Mouse (Mus musculus) layer of hippocampus, adult 2 months (tissue): ENCODE results near the gene Mmd2. TPM values are rescaled to one million over a fixed set of nuclear protein-coding genes. Genes with fewer than 3 reads are reported as not detected.

Experiments
- DNase-seq, 2 experiments: peaks; one replicate each; pipeline ENCODE4 v3.0.0; 2022; ENCODE audit warnings: low spot score in 2 of 2
- H3K27ac ChIP-seq: fragments of 200-600 bp; 2 replicates; pipeline ENCODE4 v1.8.1; 2022
- H3K4me3 ChIP-seq: fragments of 200-600 bp; 2 replicates; pipeline ENCODE4 v1.8.1; 2022; ENCODE audit warnings: mild to moderate bottlenecking
- CTCF ChIP-seq: fragments of 200-600 bp; conservative IDR thresholded peaks from 2 replicates; pipeline ENCODE4 v1.8.1; 2022; ENCODE audit warnings: antibody characterized with exemption, mild to moderate bottlenecking, moderate library complexity
- long read RNA-seq, 2 experiments: library from polyadenylated mRNA; stranded (forward); transcript quantifications; one replicate each; pipeline ENCODE4 v2.0.0; 2021; ENCODE audit warnings: borderline mapping rate in 2 of 2
- total RNA-seq, 2 experiments: library from RNA; stranded (reverse); gene quantifications; 2 replicates each; pipeline ENCODE4 v1.2.3; 2021

Mmd2 gene
- 100 to 1,000 TPM; 155 to 167 TPM for total RNA-seq
- long read RNA-seq, experiment 1, transcript Mmd2-201 (7 exons, 3,317 nt), result major isoform, 241 of 294 reads
- long read RNA-seq, experiment 1, partial matches to known transcripts, result 7 of 294 reads
- long read RNA-seq, experiment 1, other reads (novel, unspliced or antisense), result 46 of 294 reads
- long read RNA-seq, experiment 2, transcript Mmd2-201 (7 exons, 3,317 nt), result major isoform, 349 of 418 reads
- long read RNA-seq, experiment 2, partial matches to known transcripts, result 12 of 418 reads
- long read RNA-seq, experiment 2, other reads (novel, unspliced or antisense), result 57 of 418 reads

- Histone ChIP-seq H3K4me3 (peak within 1 kb of the TSS; percentile 93), H3K27ac (peak within 1 kb of the TSS; percentile 99)
- DNase-seq, result peak; percentile 71 to 86
- no peak for TF ChIP-seq CTCF
Measured at GRCm38 (mm10) chr5:142608259-142608988, at the start of gene Mmd2. Gene Mmd2, minus strand, starts transcription at chr5:142608800.

DNA sequence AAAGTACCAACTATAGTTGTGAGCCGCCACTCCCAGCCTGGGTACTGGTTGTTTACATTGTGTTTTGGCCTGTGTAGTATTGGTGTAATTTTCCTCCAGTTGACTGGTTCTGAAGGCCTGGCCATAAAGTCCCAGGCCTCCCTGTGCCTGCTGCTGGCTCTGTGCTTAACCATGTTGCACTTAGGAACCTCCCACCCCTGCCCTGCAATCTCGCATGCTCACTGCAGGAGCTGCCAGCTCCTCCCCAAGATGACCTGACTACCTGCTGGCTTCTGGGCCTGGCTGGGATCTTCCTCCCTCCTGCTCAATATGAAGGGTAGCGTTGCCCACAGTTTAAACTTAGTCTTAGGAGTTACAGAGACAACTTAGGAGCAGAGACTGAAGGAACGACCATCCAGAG is 43.7 kb upstream of the Mmd2 start:
- DNase-seq, result no peak
- TF ChIP-seq CTCF, result no peak
- H3K4me3 ChIP-seq, result no peak overlapping the region
- H3K27ac ChIP-seq, result no peak overlapping the region

DNA sequence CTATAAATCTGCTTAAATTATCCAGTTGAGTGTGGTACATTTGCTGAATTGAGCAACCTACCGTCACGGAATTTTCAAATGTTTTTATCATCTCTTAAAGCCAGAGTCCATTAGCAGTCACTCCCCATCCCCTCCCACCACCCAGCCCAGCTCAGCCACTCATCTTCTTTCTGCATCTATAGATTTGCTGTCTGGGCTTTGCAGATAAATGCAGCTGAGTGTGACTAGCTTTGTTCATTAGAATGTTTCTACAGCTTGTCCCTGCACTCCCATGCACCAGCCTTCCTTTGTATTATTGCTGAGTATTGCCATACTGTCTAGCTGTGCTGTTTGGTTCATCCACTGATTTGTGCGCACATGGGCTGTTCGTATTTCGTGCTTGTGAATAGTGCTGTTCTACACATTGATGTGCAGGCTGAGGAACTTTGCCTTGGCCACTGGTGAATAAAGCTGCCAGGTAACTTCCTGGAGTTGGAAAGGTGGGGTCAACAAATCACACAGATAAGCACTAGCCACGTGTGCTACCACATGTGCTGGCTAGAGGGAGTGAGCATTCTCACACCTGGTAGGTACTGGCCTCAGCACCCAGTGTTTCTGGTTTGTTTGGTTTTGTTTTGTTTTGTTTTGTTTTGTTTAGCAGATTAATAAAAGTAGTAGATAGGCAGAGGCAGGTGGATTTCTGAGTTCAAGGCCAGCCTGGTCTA is 42.3 kb upstream of the Mmd2 start:
- peak overlapping the region; percentile 76 for H3K27ac ChIP-seq
- no peak overlapping the region for H3K4me3 ChIP-seq
- TF ChIP-seq CTCF, result no peak
- DNase-seq, result no peak

GRCm38 (mm10) chr5:142650390-142650789 is 41.8 kb upstream of the Mmd2 start:
- TF ChIP-seq CTCF, result no peak
- Histone ChIP-seq H3K4me3 (no peak overlapping the region), H3K27ac (peak overlapping the region; percentile 76; the same call in 1 of the 2 replicates)
- DNase-seq, result no peak

- peak overlapping the region; percentile 76 for H3K27ac ChIP-seq
- no peak for DNase-seq
- TF ChIP-seq CTCF, result no peak
- no peak overlapping the region for H3K4me3 ChIP-seq
Measured at GRCm38 (mm10) chr5:142649460-142650050, 41.0 kb upstream of the Mmd2 start.

DNA sequence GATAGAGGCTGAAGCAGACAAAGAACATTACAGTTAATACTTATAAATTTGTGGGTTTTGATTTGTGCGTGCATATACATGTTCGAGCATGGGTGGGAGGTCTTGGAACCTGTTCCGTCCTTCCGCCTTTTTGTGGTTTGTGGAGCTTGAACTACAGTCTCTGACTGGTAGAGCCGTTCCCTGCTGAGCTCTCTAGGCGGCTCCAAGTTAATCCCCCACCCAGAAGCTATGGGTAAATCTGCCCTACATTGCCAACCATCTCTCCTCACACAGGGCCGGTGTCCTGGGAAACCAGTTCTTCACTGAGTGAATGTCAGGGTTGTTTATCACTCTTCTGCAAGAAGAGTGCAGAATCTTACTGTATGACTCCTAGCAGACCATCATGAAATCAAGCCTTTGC is 39.6 kb upstream of the Mmd2 start:
- no peak for DNase-seq
- peak overlapping the region; percentile 76 for H3K27ac ChIP-seq
- H3K4me3 ChIP-seq, result no peak overlapping the region
- no peak for TF ChIP-seq CTCF

DNA sequence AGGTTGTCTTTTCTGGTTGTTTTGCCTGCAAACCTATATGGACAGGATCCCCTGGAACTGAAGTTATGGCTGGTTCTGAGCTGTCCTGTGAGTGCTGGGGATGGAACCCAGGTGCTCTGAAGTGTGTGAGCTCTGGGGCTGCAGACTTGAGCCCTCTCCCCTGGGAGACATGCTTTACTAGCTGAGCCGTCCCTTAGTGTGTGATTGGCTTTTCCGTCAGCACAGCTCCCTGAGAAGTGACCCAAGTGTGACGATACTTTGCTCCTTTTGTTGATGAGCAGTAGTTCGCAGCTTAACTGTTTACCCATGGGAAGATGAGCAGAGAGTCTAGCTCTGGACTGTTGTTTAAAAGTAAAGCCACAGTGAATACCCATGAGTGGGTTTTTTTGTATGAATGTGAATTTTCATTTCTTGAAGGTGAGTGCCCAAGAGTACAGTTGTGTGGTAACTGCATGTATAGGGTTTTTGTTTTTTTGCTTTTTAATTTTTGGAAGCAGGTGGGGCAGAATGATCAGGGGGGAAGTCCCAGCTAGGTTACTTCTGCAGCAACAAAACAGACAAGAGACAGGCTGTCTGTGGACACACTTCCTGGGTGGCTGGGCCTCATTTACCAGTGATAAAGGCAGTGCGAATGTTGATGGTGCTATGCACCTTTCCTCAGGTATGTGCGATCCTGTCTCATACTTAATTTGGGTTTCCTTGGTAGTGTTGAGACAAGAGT is 32.9 kb upstream of the Mmd2 start:
- Histone ChIP-seq H3K27ac (no peak overlapping the region), H3K4me3 (no peak overlapping the region)
- no peak for TF ChIP-seq CTCF
- no peak for DNase-seq

DNA sequence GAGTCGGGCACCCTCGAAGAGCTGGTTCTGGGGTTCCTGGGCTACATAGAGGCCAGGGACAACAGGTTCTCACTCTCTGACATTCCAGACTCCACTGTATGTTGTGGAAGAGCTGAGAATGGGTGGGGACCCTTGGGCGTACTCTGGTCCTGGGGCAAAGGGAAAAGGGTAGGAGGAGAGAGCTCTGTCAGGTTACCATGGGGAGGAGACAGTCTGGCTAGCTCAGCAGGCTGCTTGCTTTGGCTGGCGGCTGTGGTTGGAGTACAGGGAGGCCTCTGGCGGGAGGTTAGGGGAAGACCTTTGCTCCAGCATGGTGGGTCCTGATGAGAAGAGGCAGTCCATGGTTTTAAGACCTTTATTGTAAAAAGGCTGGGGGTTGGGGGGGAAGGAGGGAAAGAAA is 31.5 kb upstream of the Mmd2 start:
- Histone ChIP-seq H3K4me3 (no peak overlapping the region), H3K27ac (no peak overlapping the region)
- DNase-seq, result no peak
- no peak for TF ChIP-seq CTCF

- DNase-seq, result no peak
- no peak for TF ChIP-seq CTCF
- no peak overlapping the region for H3K27ac ChIP-seq
- H3K4me3 ChIP-seq, result no peak overlapping the region
Measured at GRCm38 (mm10) chr5:142637823-142638222, 29.2 kb upstream of the Mmd2 start.

- no peak for DNase-seq
- TF ChIP-seq CTCF, result no peak
- peak overlapping the region; percentile 96 for H3K4me3 ChIP-seq
- peak overlapping the region; percentile 90 for H3K27ac ChIP-seq
Measured at GRCm38 (mm10) chr5:142630224-142630623, 21.6 kb upstream of the Mmd2 start.

- peak overlapping the region; percentile 90 for H3K27ac ChIP-seq
- H3K4me3 ChIP-seq, result peak overlapping the region; percentile 96
- peak in 1 of 2 experiments; percentile 27 for DNase-seq
- no peak for TF ChIP-seq CTCF
Measured at GRCm38 (mm10) chr5:142629663-142630025, 21.0 kb upstream of the Mmd2 start.
